ENCODE assay signal across 25 mouse cellular contexts in the genomic region with DNA sequence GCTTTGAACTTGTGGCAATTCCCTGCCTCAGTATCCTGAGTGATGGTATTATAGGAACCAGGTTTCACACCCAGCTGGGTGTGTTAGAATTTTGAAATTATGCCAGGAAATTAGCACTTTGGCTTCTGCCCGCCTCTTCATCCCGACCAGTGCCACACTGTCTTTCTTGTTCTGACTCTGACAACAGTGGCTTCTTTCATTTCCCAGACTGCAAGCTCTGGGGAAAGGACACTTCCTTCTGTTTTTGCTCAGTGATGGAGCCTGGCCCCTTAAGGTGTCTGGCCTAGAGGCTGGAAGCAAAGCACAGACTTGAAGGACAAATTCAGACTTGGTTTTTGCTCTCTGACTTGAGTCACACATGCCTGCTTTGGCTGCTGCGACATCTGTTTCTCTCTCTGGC. TPM values are rescaled to one million over a fixed set of nuclear protein-coding genes. Genes with fewer than 3 reads are reported as not detected.
DNase-seq lines count a peak whose midpoint lies in the region; ATAC-seq lines count a peak whose summit lies in the region.
"Had no signal": no experiment of that assay in that cellular context is flagged by ENCODE, and none has a peak within 500 bp of the region (broad histone marks: within the 10 kb centered on the region; RNA-seq: fewer than 3 reads in every experiment).

No protein-coding gene starts in this region.

- no peak for ATAC-seq in embryonic facial prominence, embryonic 15.5 days (ENCODE audit: insufficient number of reproducible peaks, low FRiP score, low TSS enrichment, low read depth)
- ATAC-seq in hindbrain, embryonic 14.5 days (ENCODE audit: low FRiP score), result no peak
- ATAC-seq in midbrain, embryonic 13.5 days, result no peak
- ATAC-seq: forebrain, embryonic 13.5 days; intestine, embryonic 15.5 days had no signal

- no peak overlapping the region for H3K9ac ChIP-seq in embryonic facial prominence, embryonic 15.5 days
- H3K9ac ChIP-seq in hindbrain, embryonic 14.5 days, result no peak overlapping the region
- H3K9ac ChIP-seq in midbrain, embryonic 13.5 days (replicated peaks), result no peak overlapping the region
- H3K9ac ChIP-seq: embryonic facial prominence, embryonic 13.5 days; forebrain, embryonic 13.5 days; hindbrain, embryonic 12.5 days; intestine, embryonic 15.5 days had no signal

- H3K36me3 ChIP-seq in embryonic facial prominence, embryonic 15.5 days, result no peaks in the 10 kb centered on the region
- no peaks in the 10 kb centered on the region for H3K36me3 ChIP-seq in embryonic facial prominence, embryonic 10.5 days (replicated peaks)
- no peaks in the 10 kb centered on the region for H3K36me3 ChIP-seq in hindbrain, embryonic 14.5 days (replicated peaks; ENCODE audit: control insufficient read depth, insufficient read depth)
- H3K36me3 ChIP-seq in hindbrain, embryonic 10.5 days, result no peaks in the 10 kb centered on the region
- no peaks in the 10 kb centered on the region for H3K36me3 ChIP-seq in midbrain, embryonic 10.5 days
- no peaks in the 10 kb centered on the region for H3K36me3 ChIP-seq in midbrain, embryonic 13.5 days
- H3K36me3 ChIP-seq: embryonic facial prominence, embryonic 13.5 days; forebrain, embryonic 10.5 days; G1E; hindbrain, embryonic 12.5 days; intestine, embryonic 15.5 days had no signal

- H3K27me3 ChIP-seq in embryonic facial prominence, embryonic 15.5 days, result no peaks in the 10 kb centered on the region
- H3K27me3 ChIP-seq in embryonic facial prominence, embryonic 10.5 days (replicated peaks; ENCODE audit: low read depth, poor library complexity, severe bottlenecking), result no peaks in the 10 kb centered on the region
- H3K27me3 ChIP-seq in hindbrain, embryonic 14.5 days (ENCODE audit: control insufficient read depth, insufficient read depth, low read length), result no peaks in the 10 kb centered on the region
- H3K27me3 ChIP-seq in hindbrain, embryonic 10.5 days (ENCODE audit: insufficient read depth, poor library complexity, severe bottlenecking), result no peaks in the 10 kb centered on the region
- H3K27me3 ChIP-seq in midbrain, embryonic 10.5 days (ENCODE audit: low read depth, poor library complexity, severe bottlenecking), result no peaks in the 10 kb centered on the region
- no peaks in the 10 kb centered on the region for H3K27me3 ChIP-seq in midbrain, embryonic 13.5 days
- H3K27me3 ChIP-seq: CH12.LX; embryonic facial prominence, embryonic 13.5 days; forebrain, embryonic 13.5 days; hindbrain, embryonic 12.5 days; intestine, embryonic 15.5 days had no signal

- H3K4me3 ChIP-seq in embryonic facial prominence, embryonic 15.5 days (replicated peaks), result no peak overlapping the region
- no peak overlapping the region for H3K4me3 ChIP-seq in embryonic facial prominence, embryonic 10.5 days
- no peak overlapping the region for H3K4me3 ChIP-seq in hindbrain, embryonic 14.5 days (replicated peaks; ENCODE audit: low read length)
- H3K4me3 ChIP-seq in hindbrain, embryonic 10.5 days, result no peak overlapping the region
- H3K4me3 ChIP-seq in midbrain, embryonic 10.5 days, result no peak overlapping the region
- no peak overlapping the region for H3K4me3 ChIP-seq in midbrain, embryonic 13.5 days (replicated peaks)
- H3K4me3 ChIP-seq: embryonic facial prominence, embryonic 13.5 days; forebrain, embryonic 10.5 days; forebrain, embryonic 13.5 days; hindbrain, embryonic 12.5 days; intestine, embryonic 15.5 days had no signal

- no peaks in the 10 kb centered on the region for H3K9me3 ChIP-seq in embryonic facial prominence, embryonic 15.5 days (replicated peaks)
- H3K9me3 ChIP-seq in embryonic facial prominence, embryonic 10.5 days, result peaks cover 7% of the 10 kb centered on the region; the same call in 1 of the 2 replicates
- no peaks in the 10 kb centered on the region for H3K9me3 ChIP-seq in hindbrain, embryonic 14.5 days (ENCODE audit: control insufficient read depth, low read length)
- no peaks in the 10 kb centered on the region for H3K9me3 ChIP-seq in hindbrain, embryonic 10.5 days
- H3K9me3 ChIP-seq in midbrain, embryonic 10.5 days (replicated peaks), result no peaks in the 10 kb centered on the region
- H3K9me3 ChIP-seq in midbrain, embryonic 13.5 days, result no peaks in the 10 kb centered on the region
- H3K9me3 ChIP-seq: forebrain, embryonic 13.5 days; G1E; intestine, embryonic 15.5 days had no signal

- DNase-seq in embryonic facial prominence, embryonic 10.5 days (ENCODE audit: low spot score), result no peak
- peak; percentile 31 for DNase-seq in hindbrain, embryonic 14.5 days (ENCODE audit: low spot score)
- no peak for DNase-seq in hindbrain, embryonic 10.5 days (ENCODE audit: low spot score)
- DNase-seq in midbrain, embryonic 10.5 days (ENCODE audit: low spot score), result peak; percentile 4
- DNase-seq in brain, adult 2 months (ENCODE audit: low read depth, low spot score), result peak; percentile 15
- DNase-seq: adrenal gland, adult 2 months; adrenal gland, postnatal 14 days; B cell, adult 2 months; cerebellum, adult 11-12 months; cerebellum, adult 8-10 months; cerebellum, postnatal 14 days; gastrocnemius, postnatal 10 days; gastrocnemius, postnatal 36 days; kidney, adult 11 months; kidney, adult 8-10 months had no signal

- H3K27ac ChIP-seq in embryonic facial prominence, embryonic 15.5 days (replicated peaks), result 0 out of 2 replicates have a peak overlapping the region, but pooled peaks have one; percentile 7
- no peak overlapping the region for H3K27ac ChIP-seq in embryonic facial prominence, embryonic 10.5 days (replicated peaks)
- H3K27ac ChIP-seq in hindbrain, embryonic 14.5 days, result no peak overlapping the region
- H3K27ac ChIP-seq in hindbrain, embryonic 10.5 days, result no peak overlapping the region
- H3K27ac ChIP-seq in midbrain, embryonic 10.5 days (replicated peaks), result no peak overlapping the region
- no peak overlapping the region for H3K27ac ChIP-seq in midbrain, embryonic 13.5 days
- H3K27ac ChIP-seq: embryonic facial prominence, embryonic 13.5 days; forebrain, embryonic 10.5 days; forebrain, embryonic 13.5 days; hindbrain, embryonic 12.5 days; intestine, embryonic 15.5 days had no signal

- H3K4me2 ChIP-seq in embryonic facial prominence, embryonic 15.5 days (replicated peaks), result no peak overlapping the region
- H3K4me2 ChIP-seq in hindbrain, embryonic 14.5 days (replicated peaks), result no peak overlapping the region
- no peak overlapping the region for H3K4me2 ChIP-seq in midbrain, embryonic 13.5 days (replicated peaks)
- H3K4me2 ChIP-seq: embryonic facial prominence, embryonic 13.5 days; forebrain, embryonic 13.5 days; heart, embryonic 11.5 days; hindbrain, embryonic 12.5 days; intestine, embryonic 15.5 days had no signal

- H3K4me1 ChIP-seq in embryonic facial prominence, embryonic 15.5 days, result no peaks in the 10 kb centered on the region
- 0 out of 2 replicates have a peak, but pooled peaks cover 3% of the 10 kb centered on the region for H3K4me1 ChIP-seq in embryonic facial prominence, embryonic 10.5 days
- no peaks in the 10 kb centered on the region for H3K4me1 ChIP-seq in hindbrain, embryonic 14.5 days (replicated peaks; ENCODE audit: control insufficient read depth, insufficient read depth, low read length)
- H3K4me1 ChIP-seq in hindbrain, embryonic 10.5 days (replicated peaks), result no peaks in the 10 kb centered on the region
- H3K4me1 ChIP-seq in midbrain, embryonic 10.5 days, result no peaks in the 10 kb centered on the region
- H3K4me1 ChIP-seq in midbrain, embryonic 13.5 days (replicated peaks), result no peaks in the 10 kb centered on the region
- H3K4me1 ChIP-seq: embryonic facial prominence, embryonic 13.5 days; forebrain, embryonic 10.5 days; forebrain, embryonic 13.5 days; hindbrain, embryonic 12.5 days; intestine, embryonic 15.5 days had no signal

- 42% methylated on average over 3 of the region's 3 CpGs for WGBS in embryonic facial prominence, embryonic 15.5 days
- 38% methylated on average over 3 of the region's 3 CpGs for WGBS in embryonic facial prominence, embryonic 10.5 days
- 74% methylated on average over 3 of the region's 3 CpGs for WGBS in hindbrain, embryonic 14.5 days
- WGBS in hindbrain, embryonic 10.5 days, result 80% methylated on average over 3 of the region's 3 CpGs
- WGBS in midbrain, embryonic 10.5 days, result 92% methylated on average over 3 of the region's 3 CpGs
- WGBS in midbrain, embryonic 13.5 days, result 81% methylated on average over 3 of the region's 3 CpGs

RNA-seq across cellular contexts. Expression of gene Cfap300, which starts 17.0 kb away (rescaled TPM):
- polyA plus RNA-seq in embryonic facial prominence, embryonic 15.5 days (2015; fragmentation: Nextera tagmentation; extraction: Ambion mirVana), result 17.2 and 19.3 TPM in 2 replicates
- polyA plus RNA-seq in embryonic facial prominence, embryonic 10.5 days (2016; fragmentation: Nextera tagmentation; extraction: Ambion mirVana), result 18.2 and 19.9 TPM in 2 replicates
- polyA plus RNA-seq in hindbrain, embryonic 14.5 days (2014; fragmentation: Nextera tagmentation; extraction: Ambion mirVana), result 18.3 and 19.5 TPM in 2 replicates
- 17.9 and 19.9 TPM in 2 replicates for polyA plus RNA-seq in hindbrain, embryonic 10.5 days (2016; fragmentation: Nextera tagmentation; extraction: Ambion mirVana)
- 18.4 and 19.4 TPM in 2 replicates for polyA plus RNA-seq in midbrain, embryonic 10.5 days (2016; fragmentation: Nextera tagmentation; extraction: Ambion mirVana)
- 16.1 and 17.9 TPM in 2 replicates for polyA plus RNA-seq in midbrain, embryonic 13.5 days (2015; fragmentation: Nextera tagmentation; extraction: Ambion mirVana)

RNA-seq across cellular contexts. Expression of gene Yap1, which starts 55.2 kb away (rescaled TPM):
- 49.0 and 49.2 TPM in 2 replicates for polyA plus RNA-seq in embryonic facial prominence, embryonic 15.5 days (2015; fragmentation: Nextera tagmentation; extraction: Ambion mirVana)
- 40.6 and 42.9 TPM in 2 replicates for polyA plus RNA-seq in embryonic facial prominence, embryonic 10.5 days (2016; fragmentation: Nextera tagmentation; extraction: Ambion mirVana)
- polyA plus RNA-seq in hindbrain, embryonic 14.5 days (2014; fragmentation: Nextera tagmentation; extraction: Ambion mirVana), result 9.5 and 10.1 TPM in 2 replicates
- 31.3 and 32.4 TPM in 2 replicates for polyA plus RNA-seq in hindbrain, embryonic 10.5 days (2016; fragmentation: Nextera tagmentation; extraction: Ambion mirVana)
- 25.4 and 31.3 TPM in 2 replicates for polyA plus RNA-seq in midbrain, embryonic 10.5 days (2016; fragmentation: Nextera tagmentation; extraction: Ambion mirVana)
- 9.9 and 13.1 TPM in 2 replicates for polyA plus RNA-seq in midbrain, embryonic 13.5 days (2015; fragmentation: Nextera tagmentation; extraction: Ambion mirVana)

Comparison
In these comparisons a context has a peak if more than half of its experiments do, and no peak if none do; other contexts are left out.
1. DNase-seq: peak in hindbrain, embryonic 14.5 days (single experiment), midbrain, embryonic 10.5 days (single experiment) and brain, adult 2 months (single experiment); none in embryonic facial prominence, embryonic 10.5 days (single experiment) and hindbrain, embryonic 10.5 days (single experiment).